Mouse (Mus musculus): ENCODE results near the gene A830005F24Rik. TPM values are rescaled to one million over a fixed set of nuclear protein-coding genes. Genes with fewer than 3 reads are reported as not detected.
"Not testable (repeated sequence)": the region's sequence is repeated elsewhere in the genome, so short reads cannot be mapped to it uniquely, and the experiment has no call there.

The A830005F24Rik gene
- not detected for total RNA-seq (2021)
- long read RNA-seq, experiment 1, result 0 reads
- long read RNA-seq, experiment 2, result 0 reads

DNA sequence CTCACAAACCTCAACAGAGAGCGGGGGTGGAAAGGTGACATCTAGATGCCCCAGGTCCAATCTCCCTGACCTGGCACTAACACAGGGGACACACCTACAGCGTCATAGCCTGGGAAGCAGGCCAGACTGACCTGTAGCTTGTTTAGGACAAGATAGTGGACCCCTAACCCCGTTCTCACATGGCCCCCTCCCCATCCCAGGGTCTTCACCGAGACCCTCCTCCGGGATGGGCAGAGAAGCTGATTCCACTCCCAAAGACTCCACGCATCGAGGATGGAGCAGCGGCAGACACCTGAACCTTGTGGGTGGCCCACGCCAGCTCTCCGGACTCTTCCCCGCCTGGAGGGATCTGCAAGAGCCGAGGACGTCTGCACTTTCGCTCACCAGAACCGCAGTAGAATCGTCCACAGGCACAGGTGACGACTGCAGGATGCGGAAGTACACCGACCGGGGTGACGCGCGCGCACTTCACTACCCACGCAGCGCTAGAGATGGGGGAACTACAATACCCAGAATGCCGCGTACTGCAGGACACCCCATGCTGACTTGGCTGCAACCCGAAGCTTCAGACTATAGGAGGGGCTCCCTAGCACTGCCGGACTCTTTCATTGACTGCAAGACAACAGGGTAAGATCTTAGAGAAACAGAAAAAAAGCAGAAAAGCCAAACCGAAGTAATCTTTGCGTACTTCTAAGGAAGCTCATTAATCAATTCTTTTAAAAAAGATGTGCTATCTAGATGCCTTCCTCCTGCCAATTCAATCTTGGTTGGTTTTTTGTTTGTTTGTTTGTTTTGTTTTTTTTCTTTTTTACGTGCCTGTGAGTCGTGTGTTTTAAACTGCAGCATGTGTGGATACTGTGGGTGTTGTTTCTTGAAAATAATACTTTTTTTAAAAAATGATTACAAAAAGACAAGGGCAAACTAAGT, at the start of gene A830005F24Rik, which contains the start of gene Zfp169:
TSS of gene A830005F24Rik (plus strand) at position 568 of the 927 bp plus-strand sequence.
TSS of gene Zfp169 (minus strand) at position 449 of the 927 bp plus-strand sequence.
- intact Hi-C loops (cut with DNase I; ENCODE audit: low total_unique reads), result no loop called here
- DNase-seq, result peak; percentile 74

DNA sequence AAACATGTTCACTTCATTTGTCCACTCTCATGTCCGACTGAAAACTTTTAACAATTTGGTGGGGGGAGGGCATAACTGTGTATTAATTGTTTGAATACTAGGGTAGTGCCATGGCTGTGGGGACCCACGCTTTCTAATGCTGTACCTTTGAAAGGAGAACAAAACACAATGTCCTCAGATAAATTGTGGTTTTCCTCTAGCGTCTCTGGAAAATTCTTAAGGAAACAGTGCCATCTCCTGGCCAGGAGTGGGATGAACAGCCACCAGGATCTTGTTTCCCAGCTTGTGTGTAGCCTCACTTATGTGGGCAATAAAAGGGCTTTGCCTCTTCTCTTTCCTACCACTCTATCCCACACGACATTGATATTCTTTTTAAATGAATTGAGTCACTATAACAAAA, 49.2 kb upstream of the A830005F24Rik start:
- intact Hi-C loops (cut with DNase I; ENCODE audit: low total_unique reads), result loop anchor here (5.0 to 10.0 kb wide), 3 partner anchors 629 to 1117 kb away; no protein-coding TSS in a partner anchor
- peak; percentile 28 for DNase-seq

DNA sequence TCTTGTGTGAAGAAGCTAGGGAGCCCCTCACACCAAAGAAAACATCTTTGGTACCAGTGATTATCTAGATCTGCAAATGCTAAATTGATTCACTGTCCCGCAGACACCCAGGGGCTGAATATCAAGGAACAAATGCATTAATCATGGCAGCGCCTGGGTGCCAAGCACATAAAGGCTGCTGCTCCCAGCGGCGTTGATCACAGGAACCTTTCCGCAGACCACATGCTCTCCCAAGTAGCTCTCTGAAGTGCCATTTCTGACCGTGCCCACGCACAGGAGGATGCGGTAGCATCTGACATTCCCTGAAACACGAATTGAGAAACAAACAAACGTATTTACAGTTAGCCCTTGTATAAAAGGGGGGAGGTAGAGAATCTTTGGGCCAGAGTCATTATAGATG, 47.2 kb upstream of the A830005F24Rik start:
- intact Hi-C loops (cut with DNase I; ENCODE audit: low total_unique reads), result loop anchor here (10.0 kb wide), 2 partner anchors 631 to 801 kb away; no protein-coding TSS in a partner anchor

DNA sequence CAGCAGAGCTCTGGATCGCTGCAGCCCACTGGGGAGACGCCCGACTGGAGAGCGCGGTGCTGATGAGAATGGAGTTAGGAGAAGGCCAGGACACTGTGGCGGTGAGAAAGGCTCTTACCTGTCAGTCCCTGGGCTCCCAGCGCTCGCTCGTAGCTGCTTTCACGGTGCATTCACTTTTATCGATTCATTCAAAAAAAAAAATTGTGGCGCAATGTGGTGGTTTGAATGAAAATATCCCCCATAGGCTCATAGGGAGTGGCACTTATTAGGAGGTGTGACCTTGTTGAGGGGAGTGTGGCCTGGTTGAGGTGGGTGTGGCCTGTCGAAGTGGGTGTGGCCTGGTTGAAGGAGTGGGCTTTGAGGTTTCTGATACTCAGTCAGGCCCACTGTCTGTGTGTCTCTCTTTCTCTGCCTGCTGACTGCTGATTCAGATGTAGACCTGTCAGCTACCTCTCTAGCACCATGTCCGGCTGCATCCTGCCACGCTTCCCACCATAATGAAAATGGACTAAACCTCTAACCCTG, 44.7 kb upstream of the A830005F24Rik start:
- intact Hi-C loops (cut with DNase I; ENCODE audit: low total_unique reads), result loop anchor here (10.0 kb wide), 2 partner anchors 634 to 804 kb away; no protein-coding TSS in a partner anchor
- no peak for DNase-seq

More for the DNA sequence above, 47.2 kb upstream of the A830005F24Rik start:
- no peak for DNase-seq

DNA sequence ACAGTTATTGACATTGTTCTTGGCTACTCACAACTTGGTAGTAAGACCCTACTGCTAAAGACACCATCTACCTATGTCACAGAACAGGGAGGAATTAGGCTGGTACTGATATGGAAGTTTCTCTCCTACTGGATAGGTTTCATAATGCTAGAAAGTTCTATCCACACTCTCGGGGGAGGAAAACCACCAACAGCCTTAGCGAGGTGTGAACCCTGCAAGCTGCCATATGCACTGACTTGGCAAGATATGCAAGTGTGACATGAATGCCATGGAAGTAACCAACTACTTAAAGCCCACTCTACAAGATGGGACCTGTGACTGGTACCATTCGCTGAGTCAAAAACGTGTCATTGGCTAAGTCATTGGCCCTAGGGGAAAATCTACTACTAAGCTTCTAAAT, 29.8 kb upstream of the A830005F24Rik start:
- no peak for DNase-seq
- intact Hi-C loops (cut with DNase I; ENCODE audit: low total_unique reads), result no loop called here

DNA sequence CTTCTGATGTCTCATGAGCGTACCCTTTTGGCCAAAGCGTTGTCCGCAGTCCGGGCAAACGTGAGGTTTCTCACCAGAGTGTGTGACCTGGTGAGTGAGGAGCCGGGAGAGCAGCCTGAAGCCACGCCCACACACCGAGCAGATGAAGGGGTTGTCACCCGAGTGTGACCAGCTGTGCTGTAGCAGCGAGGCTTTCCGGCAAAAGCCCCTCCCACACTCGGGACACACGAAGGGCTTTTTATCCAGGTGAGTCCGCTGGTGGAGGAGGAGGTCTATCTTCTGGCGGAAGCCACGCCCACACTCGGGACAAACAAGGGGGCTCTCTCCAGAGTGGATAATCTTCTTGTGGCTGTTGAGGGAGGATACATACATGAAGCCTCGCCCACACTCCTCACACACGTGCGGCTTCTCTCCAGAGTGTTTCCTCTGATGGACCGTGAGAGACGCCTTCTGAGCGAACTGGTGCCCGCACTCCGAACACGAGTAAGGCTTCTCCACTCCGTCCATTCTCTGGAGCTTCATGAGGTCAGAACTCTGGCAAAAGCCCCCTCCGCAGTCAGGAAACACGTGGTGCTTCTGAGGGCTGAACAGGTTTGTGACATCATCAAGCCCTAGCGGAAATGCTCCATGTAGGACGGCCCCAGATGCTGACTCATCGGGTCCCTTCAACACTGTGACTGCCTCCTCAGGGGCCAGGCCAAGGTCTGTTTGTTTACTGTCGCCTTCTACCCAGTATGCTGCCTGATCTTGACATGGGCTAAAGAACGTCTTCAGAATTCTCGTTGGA, 22.8 kb upstream of the A830005F24Rik start:
- DNase-seq, result no peak
- intact Hi-C loops (cut with DNase I; ENCODE audit: low total_unique reads), result no loop called here

DNA sequence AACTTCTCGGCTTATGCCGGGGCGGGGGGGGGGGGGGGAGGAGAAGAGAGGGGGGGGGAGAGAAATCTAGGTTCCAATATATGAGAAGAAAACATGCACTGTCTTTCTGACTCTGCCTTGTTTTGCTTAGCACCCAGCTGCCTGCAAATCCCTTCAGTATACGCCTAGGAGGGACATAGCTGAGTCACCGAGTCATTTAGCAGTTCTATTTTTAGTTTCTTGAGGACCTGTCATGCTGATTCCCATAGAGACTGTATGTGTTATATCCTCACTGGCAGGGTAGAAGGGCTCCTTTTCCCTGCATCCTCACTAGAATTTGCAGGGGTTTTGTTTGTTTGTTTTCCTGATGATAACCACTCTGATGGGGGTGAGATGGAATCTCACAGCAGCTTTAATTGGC, 20.2 kb upstream of the A830005F24Rik start:
- no peak for DNase-seq
- intact Hi-C loops (cut with DNase I; ENCODE audit: low total_unique reads), result no loop called here

DNA sequence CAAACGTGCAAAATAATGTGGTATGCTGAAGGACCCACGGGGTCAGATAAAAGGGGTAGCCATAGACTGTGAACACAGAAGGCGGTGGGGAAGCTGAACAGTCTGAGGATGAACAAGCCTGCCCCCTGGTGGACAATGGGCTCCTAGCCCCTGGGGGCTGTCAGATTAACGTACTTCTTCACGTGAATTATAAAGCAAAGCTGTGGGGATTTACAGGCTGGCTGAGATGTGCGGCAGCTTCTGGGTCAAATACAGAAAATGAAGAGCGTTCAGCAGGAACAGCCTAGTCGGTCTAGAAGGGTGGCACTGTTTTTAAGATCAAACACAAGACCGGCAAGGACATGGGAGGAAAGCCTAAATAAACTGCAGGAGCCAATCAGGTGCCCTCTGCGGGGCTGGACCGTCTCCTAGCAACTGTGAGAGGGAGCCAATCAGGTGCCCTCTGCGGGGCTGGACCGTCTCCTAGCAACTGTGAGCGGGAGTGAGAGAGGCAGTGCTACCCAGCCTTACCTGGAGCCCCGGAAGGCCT, 15.6 kb upstream of the A830005F24Rik start:
- peak; percentile 41 for DNase-seq
- intact Hi-C loops (cut with DNase I; ENCODE audit: low total_unique reads), result no loop called here

DNA sequence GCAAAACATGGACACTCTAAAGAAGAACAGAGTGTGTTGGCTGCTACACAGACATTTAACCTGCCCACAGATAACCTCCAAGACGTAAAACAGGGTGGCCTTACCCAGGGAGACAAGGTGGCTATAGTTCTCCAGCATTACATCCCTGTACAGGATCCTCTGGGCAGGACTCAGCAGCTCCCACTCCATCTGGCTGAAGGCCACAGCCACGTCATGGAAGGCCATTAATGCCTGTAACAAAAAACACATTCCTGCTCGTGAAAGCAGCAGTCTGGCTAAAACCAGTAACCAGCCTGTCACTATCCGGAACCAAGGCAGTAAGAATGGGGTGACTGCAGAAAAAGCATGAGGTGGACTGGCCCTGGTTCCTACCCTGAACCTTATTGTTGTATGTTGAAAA, 14.7 kb upstream of the A830005F24Rik start:
- intact Hi-C loops (cut with DNase I; ENCODE audit: low total_unique reads), result no loop called here
- DNase-seq, result peak; percentile 34

DNA sequence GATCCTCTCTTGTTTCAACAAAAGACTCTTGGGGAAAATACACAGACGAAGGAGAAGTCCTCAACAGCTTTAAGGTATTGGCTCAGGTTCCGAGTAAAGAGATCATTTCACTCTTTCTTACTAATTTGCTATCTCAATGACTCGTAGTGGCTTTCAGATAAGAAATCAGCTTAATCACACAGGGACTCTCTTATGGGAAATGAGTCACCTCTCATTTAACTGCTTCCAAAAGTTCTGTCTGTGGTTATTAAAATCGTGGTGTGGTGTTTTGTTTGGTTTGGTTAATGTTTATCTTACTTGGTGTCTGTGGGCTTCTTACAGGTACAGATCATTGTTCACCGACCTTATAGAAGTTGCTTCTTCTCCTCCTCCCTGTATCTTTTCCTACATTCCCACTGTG, 10.9 kb upstream of the A830005F24Rik start:
- intact Hi-C loops (cut with DNase I; ENCODE audit: low total_unique reads), result no loop called here
- no peak for DNase-seq

DNA sequence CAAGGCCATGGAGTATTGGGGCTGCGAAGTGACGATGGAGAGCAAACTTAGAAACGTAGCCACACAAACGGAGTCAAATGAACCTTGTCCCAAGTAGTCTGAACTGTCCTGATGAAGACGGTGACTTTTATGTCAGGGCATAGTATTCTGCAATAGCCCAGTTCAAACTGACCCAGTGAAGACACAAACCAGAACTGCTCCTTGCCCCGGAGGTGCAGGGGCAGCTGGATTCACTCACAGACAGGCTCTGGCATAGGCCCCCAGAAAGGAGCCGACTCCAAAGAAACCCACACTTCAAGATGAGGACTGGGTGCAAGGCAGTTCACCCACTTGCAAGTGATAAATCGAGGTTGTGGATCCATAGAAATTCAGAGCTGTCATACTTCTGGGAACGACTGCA, 4.7 kb upstream of the A830005F24Rik start:
- no peak for DNase-seq
- intact Hi-C loops (cut with DNase I; ENCODE audit: low total_unique reads), result no loop called here

DNA sequence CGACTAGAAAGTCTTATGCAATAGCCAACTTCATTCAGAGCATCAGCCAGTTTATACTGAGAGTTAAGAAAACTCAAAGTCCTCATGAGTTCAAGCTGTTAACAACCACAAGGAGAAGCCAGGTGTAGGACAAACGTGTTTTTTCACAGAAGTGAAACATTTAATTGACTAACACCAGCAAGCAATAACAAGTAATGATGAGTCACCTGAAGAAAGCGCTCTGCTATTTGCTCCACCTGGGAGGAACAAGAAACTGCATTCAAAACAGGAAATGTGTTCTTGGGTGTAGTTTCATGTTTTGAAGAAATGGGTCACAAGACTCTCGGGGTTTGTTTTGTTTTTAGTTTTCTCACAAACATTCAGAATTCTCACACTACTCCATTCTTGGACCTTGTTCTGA, 2.5 kb downstream of the A830005F24Rik start:
- no peak for DNase-seq
- intact Hi-C loops (cut with DNase I; ENCODE audit: low total_unique reads), result no loop called here

DNA sequence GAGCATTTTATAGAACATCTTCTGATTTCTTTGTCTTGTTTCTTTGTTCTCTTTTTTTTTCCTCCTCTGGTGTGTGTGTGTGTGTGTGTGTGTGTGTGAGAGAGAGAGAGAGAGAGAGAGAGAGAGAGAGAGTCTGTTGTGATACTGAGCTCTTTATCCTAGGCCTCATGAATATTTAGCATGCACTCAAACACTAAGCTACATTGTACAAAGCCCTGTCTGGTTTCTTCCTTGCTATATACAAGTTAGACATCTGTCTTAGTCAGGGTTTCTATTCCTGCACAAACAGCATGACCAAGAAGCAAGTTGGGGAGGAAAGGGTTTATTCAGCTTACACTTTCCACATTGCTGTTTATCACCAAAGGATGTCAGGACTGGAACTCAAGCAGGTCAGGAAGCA, 5.8 kb downstream of the A830005F24Rik start:
- intact Hi-C loops (cut with DNase I; ENCODE audit: low total_unique reads); DNase-seq: not testable (repeated sequence)

DNA sequence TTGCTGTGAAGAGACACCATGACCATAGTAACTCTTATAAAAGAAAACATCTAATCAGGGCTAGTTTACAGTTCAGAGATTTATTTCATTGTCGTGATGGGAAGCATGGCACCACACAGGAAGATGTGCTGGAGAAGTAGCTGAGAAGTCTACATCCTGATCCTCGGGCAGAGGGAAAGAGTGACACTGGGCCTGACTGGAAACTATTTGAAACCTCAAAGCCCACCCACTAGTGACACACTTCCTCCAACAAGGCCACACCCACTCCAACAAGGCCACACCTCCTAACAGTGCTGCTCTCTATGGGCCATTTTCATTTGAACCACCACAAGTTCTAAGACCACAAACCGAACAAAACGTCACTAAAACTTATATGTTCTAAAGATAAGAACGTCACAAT, 12.4 kb downstream of the A830005F24Rik start:
- intact Hi-C loops (cut with DNase I; ENCODE audit: low total_unique reads), result loop anchor here (5.0 kb wide), 1 partner anchor 47 kb away; no protein-coding TSS in a partner anchor
- no peak for DNase-seq

DNA sequence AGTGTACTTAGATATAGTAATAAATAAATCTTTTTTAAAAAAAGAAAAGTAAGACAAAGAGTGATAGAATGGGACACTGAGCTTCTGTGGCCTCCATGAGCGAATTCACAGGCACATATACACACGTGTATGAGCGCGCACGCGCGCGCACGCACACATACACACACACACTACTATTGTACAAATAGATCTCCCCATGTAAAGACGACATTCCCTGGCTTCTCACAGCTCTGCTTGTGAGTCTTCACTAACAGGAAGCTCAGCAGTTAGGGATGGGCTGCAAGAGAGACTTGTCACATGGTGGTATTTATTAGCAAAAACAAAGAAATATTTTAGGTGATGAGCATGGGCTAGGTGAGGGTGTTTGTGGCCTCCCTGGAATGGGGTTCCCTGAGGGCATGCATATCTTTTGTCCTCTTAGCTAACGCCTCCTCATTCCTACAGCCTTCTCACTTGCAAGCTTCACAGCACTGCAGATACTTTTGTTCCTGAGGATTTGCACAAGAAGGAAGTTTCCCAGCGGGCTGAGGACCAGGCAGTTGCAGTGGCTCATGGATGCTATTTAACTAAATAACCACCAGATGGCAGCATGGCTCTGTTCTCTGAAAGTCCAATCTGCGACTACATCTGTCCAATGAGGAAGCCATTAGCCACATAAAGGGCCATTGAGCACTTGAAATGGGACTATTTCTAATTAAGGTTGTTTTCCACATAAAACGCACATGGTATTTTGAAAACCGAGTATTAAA, 14.9 kb downstream of the A830005F24Rik start:
- intact Hi-C loops (cut with DNase I; ENCODE audit: low total_unique reads), result loop anchor here (2.0 to 5.0 kb wide), 2 partner anchors 44 to 111 kb away; no protein-coding TSS in a partner anchor
- DNase-seq, result peak; percentile 45

DNA sequence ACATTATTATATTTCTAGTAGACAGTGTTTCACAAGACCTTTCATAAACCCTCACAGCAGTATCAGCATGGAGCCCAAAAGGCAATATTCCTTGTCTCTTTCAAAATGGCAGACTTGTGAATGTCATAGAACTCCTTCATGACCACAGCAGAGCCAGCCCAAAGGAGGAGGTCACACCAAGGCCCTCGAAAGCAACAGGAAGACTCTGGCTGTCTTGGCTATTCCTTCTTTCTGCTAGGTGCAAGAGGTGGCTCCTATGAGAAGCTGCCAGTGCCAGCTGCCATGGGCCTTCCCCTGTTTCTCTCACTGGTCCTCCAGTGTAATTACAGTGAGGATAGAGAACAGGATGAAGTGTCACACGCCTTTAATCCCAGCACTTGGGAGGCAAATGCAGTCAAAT, 15.7 kb downstream of the A830005F24Rik start:
- DNase-seq, result no peak
- intact Hi-C loops (cut with DNase I; ENCODE audit: low total_unique reads), result loop anchor here (2.0 to 5.0 kb wide), 2 partner anchors 43 to 110 kb away; no protein-coding TSS in a partner anchor

DNA sequence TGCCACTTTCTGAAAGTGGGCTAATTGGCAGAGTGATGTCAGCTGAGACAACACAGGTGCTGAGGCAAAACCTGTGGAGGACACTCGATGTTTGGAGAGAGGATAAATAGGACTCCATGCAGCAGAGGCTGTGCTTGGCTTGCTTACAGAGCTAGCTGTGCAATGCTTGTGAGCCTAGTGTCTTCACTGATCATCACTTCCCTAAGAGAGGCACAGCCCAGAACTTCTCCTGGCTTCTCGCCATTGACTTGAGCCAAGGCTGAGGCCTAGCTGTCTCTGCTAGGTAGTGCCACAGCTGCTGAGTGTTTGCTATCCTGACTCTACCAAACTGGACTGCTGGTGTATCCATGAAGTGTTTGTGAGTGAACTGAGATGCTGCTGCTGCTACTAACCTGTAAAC, 17.3 kb downstream of the A830005F24Rik start:
- intact Hi-C loops (cut with DNase I; ENCODE audit: low total_unique reads), result no loop called here
- peak; percentile 73 for DNase-seq

DNA sequence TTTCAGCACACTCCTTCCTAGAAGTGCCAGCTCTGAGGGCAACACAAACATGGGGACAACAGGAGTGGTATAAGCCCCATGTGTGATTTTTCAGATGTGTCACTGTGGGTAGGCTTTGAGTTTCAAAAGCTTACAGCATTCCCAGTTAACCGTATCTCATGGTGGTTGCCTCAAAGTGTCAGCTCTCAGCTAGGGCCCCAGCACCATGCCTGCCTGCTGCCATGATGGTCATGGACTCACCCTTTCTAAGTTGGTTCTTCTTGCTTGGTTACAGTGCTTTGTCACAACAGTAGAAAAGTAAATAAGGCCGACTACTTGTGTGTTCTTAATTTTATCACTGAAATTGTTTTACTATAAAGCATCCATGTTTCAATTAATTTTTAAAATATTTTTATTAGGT, 18.1 kb downstream of the A830005F24Rik start:
- intact Hi-C loops (cut with DNase I; ENCODE audit: low total_unique reads), result no loop called here
- no peak for DNase-seq

DNA sequence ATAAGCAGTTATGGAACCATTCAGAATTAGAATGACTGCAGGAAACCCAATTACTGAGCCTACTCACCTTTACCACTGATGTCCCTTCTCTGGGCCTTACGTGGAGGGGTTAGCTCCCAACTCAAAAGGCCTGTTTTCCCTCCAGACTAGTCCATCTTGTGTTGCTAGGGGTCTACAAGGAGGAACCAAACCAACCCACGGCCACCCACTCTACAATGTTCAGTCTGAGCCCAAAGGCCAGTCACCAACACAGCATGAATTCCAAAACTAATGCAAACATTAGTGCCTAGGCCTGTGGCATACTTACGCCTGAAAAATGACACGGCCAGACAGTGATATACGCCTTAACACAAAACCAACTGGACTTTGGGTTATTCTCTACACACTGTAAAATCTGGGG, 20.1 kb downstream of the A830005F24Rik start:
- intact Hi-C loops (cut with DNase I; ENCODE audit: low total_unique reads), result no loop called here

More for the DNA sequence above, 20.1 kb downstream of the A830005F24Rik start:
- no peak for DNase-seq

All from gastrocnemius, postnatal 14 days (tissue).